Mouse (Mus musculus): ENCODE results near the gene Tiam2. TPM values are rescaled to one million over a fixed set of nuclear protein-coding genes. Genes with fewer than 3 reads are reported as not detected.
A peak's percentile ranks its signal among the peaks of the same experiment; 100 is the strongest.
"Not testable (repeated sequence)": the region's sequence is repeated elsewhere in the genome, so short reads cannot be mapped to it uniquely, and the experiment has no call there.

Tiam2 gene
- total RNA-seq, 2 experiments from 2014 or later: 3.7 to 4.5 TPM

DNA sequence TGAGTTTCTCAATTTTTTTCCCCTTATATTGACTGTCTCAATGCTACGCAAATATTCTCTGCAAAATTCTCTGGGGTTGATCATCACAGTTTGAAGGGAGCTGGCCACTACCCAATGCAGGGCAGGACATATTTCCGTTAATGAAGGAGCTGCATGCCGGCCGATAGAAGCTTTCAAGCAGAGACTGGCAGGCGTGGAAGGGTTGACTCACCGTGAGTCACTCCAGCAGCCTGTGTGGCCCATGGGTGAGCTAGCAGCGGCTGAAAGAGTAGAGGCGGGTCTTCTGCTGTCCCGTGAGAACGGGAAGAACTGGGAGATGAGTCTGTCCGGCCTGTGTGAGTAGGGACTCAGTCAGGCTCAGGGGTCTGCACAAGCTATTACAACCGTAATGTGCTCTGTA lies 23.6 kb downstream of the Tiam2 start:
- H3K27ac ChIP-seq: no peak overlapping the region
- intact Hi-C loops (cut with DNase I): no loop called here

DNA sequence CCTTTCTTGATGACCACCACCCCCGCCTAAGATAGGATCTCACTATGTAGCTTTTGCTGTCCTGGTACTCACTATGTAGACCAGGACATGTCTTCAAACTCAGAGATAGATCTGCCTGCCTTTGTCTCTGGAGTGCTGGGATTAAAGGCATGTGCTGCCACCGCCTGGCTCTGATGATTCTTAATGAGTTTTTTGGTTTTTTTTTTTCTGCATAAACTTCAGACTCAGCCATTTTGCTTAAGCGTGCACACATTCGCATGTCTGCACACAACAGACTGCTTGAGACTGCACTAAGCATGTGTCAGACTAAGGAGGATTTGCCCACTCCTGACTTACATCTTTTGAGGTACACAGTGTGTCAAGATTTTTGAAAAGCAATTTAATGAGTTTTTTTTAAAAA lies 24.0 kb downstream of the Tiam2 start:
- no peak for DNase-seq
- peak; percentile 15; the same call in 1 of the 2 replicates for TF ChIP-seq CTCF (IDR thresholded peaks at IDR 0.05)
- intact Hi-C loops (cut with DNase I): no loop called here
- no peak overlapping the region for H3K4me3 ChIP-seq
- H3K27ac ChIP-seq: no peak overlapping the region

More for the DNA sequence above, 23.6 kb downstream of the Tiam2 start:
- DNase-seq: peak; percentile 63
- TF ChIP-seq CTCF (IDR thresholded peaks at IDR 0.05): no peak
- no peak overlapping the region for H3K4me3 ChIP-seq

DNA sequence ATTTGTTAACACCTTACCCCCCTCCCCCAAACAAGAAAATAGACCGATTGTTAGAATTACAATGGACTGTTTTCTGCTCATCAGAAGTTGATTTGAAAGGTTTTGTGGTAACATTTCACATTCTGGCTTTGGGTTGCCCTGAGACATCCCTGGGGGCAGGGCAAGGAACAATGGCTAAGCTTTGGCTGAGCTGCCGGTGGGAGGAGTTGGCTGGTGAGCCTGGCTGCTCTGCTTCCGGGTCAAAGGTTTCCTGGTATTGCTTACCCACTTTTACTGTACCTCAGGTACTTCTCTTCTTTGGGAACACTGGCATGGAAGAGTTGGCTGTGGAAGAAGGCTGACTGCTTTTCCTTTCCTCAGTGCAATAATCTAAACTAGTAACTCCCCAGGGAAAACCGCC lies 25.3 kb downstream of the Tiam2 start:
- intact Hi-C loops (cut with DNase I): no loop called here
- peak; percentile 30 for DNase-seq
- no peak for TF ChIP-seq CTCF (IDR thresholded peaks at IDR 0.05)
- H3K27ac ChIP-seq: peak overlapping the region; percentile 16; the same call in 1 of the 2 replicates
- H3K4me3 ChIP-seq: no peak overlapping the region

DNA sequence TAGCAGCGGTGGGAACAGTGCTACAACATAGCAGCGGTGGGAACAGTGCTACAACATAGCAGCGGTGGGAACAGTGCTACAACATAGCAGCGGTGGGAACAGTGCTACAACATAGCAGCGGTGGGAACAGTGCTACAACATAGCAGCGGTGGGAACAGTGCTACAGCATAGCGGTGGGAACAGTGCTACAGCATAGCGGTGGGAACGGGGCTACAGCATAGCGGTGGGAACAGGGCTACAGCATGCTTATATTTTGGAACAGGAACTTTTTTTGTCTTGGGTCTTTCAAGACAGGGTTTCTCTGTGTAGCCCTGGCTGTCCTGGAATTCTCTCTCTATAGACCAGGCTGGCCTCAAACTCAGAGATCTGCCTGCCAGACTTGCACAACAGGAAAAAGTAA lies 26.8 kb downstream of the Tiam2 start:
- intact Hi-C loops (cut with DNase I): not testable (repeated sequence)

DNA sequence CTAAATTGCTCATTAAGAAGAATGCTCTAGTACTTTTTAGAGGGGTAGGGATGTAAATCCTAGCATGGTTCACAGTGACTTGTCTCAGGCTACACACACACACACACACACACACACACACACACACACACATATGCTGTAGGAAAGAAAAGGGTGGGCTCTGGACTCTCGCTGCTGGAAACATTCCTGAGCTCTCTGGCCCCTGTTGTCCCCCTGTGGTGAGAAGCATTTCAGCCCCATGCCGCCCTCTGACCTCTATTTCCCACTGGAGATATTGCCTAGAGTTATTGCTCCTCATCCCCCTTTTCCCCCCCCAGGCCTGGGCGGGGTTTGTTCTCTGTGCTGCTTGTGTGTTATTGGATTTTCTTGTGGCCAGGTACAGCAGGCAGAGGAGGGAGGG lies 28.5 kb downstream of the Tiam2 start:
- intact Hi-C loops (cut with DNase I): no loop called here
- Histone ChIP-seq H3K27ac (no peak overlapping the region), H3K4me3 (no peak overlapping the region)
- no peak for TF ChIP-seq CTCF (IDR thresholded peaks at IDR 0.05)
- DNase-seq: no peak

More for the DNA sequence above, 26.8 kb downstream of the Tiam2 start:
- not testable (repeated sequence) for H3K4me3 ChIP-seq, H3K27ac ChIP-seq, DNase-seq

DNA sequence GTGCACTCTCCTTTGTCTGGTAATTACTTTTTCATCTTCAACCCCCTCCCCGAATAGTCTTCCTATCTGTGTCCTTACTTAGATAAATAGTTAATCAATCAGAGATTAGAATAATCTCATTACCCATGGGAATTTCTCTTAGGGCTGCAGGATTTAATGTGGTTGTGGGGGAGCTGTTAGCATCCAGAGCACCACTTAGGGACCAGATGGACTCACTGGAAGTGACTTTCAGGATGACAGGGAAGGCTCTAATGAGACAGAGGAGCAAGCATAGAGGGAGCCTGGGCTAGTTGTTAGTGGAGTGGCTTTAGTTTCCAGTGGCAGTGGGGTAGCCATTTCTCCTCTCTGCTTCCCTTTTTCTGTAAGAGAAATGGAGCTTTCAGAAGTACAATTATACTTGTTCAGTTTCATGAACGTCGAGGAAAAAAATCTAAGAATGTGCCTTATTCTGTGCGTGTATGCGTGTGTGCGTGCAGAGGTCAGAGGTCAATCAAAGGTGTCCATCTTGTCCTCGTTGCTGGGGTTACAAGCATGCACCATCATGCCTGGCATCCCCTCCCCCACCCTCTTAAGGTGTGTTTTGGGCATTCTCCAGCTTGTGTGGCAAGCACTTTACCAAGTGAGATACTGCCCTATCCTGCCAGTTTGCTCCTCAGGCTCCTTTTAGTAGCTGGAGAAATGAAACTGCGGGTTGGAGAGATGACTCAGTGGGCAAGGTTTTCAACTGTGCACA lies 30.4 kb downstream of the Tiam2 start:
- Histone ChIP-seq H3K4me3 (no peak overlapping the region), H3K27ac (no peak overlapping the region)
- no peak for TF ChIP-seq CTCF (IDR thresholded peaks at IDR 0.05)
- intact Hi-C loops (cut with DNase I): no loop called here
- no peak for DNase-seq

DNA sequence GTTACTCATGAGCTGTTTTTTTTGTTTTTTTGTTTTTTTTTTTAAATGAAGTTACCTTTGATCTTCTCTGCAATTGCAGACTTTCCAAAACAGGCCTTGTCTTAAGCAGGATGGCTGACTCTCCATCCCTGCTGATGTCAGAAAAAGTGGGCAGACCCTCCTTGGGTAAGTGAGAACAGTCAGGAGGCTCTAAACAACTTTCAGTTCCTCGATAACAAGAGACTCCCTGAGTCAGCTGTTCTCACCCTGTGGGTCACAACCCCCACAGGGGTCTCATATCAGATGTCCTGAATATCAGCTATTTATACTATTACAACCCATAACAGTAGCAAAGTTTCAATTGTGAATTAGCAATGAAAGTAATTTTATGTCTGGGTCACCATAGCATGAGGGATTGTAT lies 33.9 kb downstream of the Tiam2 start:
- no peak for DNase-seq
- TF ChIP-seq CTCF (IDR thresholded peaks at IDR 0.05): no peak
- intact Hi-C loops (cut with DNase I): no loop called here
- no peak overlapping the region for H3K27ac ChIP-seq
- no peak overlapping the region for H3K4me3 ChIP-seq

DNA sequence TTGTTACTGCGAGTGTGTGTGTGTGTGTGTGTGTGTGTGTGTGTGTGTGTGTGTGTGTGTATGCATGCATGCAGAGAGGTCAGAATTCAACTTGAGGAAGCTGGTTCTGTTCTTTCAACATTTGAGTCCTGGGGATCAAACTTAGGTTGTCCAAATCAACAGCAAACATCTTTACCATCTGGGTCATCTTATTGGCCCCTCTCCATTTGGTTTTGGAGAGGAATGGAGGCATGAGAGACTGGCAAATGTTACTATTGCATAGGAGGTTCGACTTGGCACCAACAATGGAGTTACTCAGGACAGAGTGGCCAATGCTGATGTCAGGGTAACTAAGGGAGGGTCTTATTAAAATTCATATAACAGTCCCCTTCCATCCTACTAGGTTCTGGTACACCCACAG lies 35.4 kb downstream of the Tiam2 start:
- Histone ChIP-seq H3K27ac (no peak overlapping the region), H3K4me3 (no peak overlapping the region)
- intact Hi-C loops (cut with DNase I): no loop called here
- no peak for DNase-seq
- no peak for TF ChIP-seq CTCF (IDR thresholded peaks at IDR 0.05)

DNA sequence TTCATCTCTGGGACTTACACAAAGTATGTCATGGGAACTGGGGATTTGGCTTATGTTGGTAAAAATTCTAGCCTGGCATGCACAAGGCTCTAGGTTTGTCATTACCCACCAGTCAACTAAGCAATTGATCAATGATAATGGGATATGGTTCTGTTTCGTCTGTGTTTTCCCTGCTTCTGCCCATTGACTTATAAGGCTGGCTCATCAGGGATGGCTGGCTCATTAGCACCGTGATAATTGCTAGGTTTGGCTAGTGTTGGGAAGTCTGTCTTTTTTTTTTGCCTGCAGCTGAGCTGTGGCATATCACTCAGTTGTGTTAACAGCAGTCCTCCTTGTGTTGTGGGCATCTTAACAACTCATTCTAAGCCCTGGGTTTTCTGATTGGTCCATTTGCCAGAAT lies 36.8 kb downstream of the Tiam2 start:
- Histone ChIP-seq H3K27ac (no peak overlapping the region), H3K4me3 (no peak overlapping the region)
- no peak for TF ChIP-seq CTCF (IDR thresholded peaks at IDR 0.05)
- intact Hi-C loops (cut with DNase I): no loop called here
- DNase-seq: no peak

DNA sequence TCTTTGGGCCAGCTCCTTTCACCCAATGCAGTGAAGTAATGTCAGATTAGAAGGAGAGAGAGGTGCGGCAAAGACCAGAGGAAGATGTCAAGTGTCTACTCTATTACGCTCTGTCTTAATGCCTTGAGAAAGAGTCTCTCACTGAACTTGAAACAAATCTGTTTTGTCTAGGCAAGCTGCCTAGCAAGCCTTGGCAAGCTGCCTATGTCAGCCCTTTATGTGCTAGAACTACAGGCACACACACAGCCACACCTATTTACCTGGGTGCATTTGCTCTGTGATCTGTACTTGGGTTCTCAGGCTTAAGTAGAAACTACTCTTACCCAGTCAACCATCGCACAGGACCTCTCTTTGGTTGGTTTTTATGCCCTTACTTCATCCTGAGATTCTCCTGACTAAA lies 40.4 kb downstream of the Tiam2 start:
- Histone ChIP-seq H3K4me3 (no peak overlapping the region), H3K27ac (no peak overlapping the region)
- intact Hi-C loops (cut with DNase I): no loop called here
- no peak for TF ChIP-seq CTCF (IDR thresholded peaks at IDR 0.05)
- DNase-seq: peak; percentile 47

DNA sequence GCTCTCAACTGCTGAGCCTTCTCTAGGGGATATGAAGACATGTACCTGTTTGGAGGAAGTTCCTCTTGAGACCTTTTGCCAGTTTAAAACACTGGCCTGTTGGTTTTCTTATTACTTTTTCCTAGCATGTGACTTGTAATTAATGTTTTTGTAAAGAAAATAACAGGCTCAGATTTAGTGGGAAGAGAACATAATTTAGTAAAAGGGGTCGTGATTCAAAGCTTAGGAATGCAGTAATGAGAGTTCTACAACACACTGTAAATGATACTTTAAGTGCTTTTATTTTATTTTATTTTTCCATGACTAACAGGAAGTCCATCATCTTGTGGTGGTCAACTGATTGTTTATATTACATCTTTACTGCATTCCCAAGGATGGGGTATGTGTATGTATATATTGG lies 42.0 kb downstream of the Tiam2 start:
- no peak for TF ChIP-seq CTCF (IDR thresholded peaks at IDR 0.05)

DNA sequence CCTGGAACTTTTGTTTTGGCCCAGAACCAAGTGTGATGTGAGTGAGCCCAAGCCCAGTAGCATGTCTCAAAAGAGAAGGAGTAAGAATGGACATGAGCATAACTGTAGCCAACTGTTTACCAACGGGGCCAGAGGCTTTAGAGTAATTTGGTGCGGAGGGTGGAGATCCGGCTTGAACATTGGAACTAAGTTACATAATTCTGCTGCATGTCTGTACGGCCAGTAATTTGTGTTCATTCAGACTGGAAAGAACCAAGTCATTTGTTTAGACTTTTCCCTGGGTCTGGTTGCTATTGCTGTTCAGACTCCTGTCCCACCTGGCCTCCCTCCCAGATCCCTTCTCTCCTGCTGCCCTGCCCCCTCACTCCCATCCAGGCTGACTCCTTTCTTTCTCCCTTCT lies 43.3 kb downstream of the Tiam2 start:
- DNase-seq: peak; percentile 48
- Histone ChIP-seq H3K4me3 (peak overlapping the region; percentile 1; the same call in 1 of the 2 replicates), H3K27ac (peak overlapping the region; percentile 54; the same call in 1 of the 2 replicates)
- intact Hi-C loops (cut with DNase I): no loop called here
- no peak for TF ChIP-seq CTCF (IDR thresholded peaks at IDR 0.05)

More for the DNA sequence above, 42.0 kb downstream of the Tiam2 start:
- DNase-seq: no peak
- no peak overlapping the region for H3K27ac ChIP-seq
- intact Hi-C loops (cut with DNase I): no loop called here
- no peak overlapping the region for H3K4me3 ChIP-seq

DNA sequence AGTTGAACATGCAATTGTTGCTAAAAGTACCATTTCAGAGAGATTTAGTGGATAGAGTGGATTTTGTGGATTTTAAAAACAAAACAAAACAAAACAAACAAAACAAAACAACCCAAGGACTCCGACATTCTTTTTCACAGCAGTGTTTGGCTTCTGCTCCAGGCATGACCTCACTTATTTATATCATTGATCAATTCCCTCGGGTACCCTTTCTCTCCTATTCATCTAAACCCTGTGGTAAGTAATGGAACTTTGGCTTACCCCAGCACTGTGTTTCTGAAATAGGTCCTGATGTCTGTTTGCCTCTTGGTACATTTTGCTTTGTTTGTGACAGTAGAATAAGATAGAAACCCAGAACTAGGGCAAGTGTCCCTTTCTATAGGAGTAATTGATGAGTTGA lies 52.2 kb downstream of the Tiam2 start:
- no peak for DNase-seq
- intact Hi-C loops (cut with DNase I): no loop called here
- no peak for TF ChIP-seq CTCF (IDR thresholded peaks at IDR 0.05)
- Histone ChIP-seq H3K27ac (no peak overlapping the region), H3K4me3 (no peak overlapping the region)

Data from gastrocnemius, adult 2 months (tissue).